Mouse (Mus musculus) hindbrain, embryonic 16.5 days (tissue): ENCODE data around the gene Mesd. TPM values are rescaled to one million over a fixed set of nuclear protein-coding genes. Genes with fewer than 3 reads are reported as not detected.

Source experiments
- ATAC-seq: fragments of 200-750 bp; cut with Nextera tagmentation; 2 replicates; pipeline ENCODE4 v1.8.0; 2017; ENCODE audit warnings: moderate TSS enrichment, moderate library complexity
- H3K27ac ChIP-seq: fragments of 300-500 bp; sonication (generic); 2 replicates; pipeline ENCODE4 v1.5.1; 2014; ENCODE audit warnings: low read depth, mild to moderate bottlenecking, control low read depth, low read length, moderate library complexity
- H3K27me3 ChIP-seq: fragments of 300-500 bp; sonication (generic); replicated peaks from 2 replicates; pipeline ENCODE4 v1.6.1; 2014; ENCODE audit warnings: low read length; ENCODE audit not compliant: control insufficient read depth, insufficient read depth
- H3K36me3 ChIP-seq: fragments of 300-500 bp; sonication (generic); 2 replicates; pipeline ENCODE4 v1.6.1; 2014; ENCODE audit warnings: mild to moderate bottlenecking, low read length, moderate library complexity, mixed read lengths; ENCODE audit not compliant: control insufficient read depth, insufficient read depth
- H3K4me1 ChIP-seq: fragments of 300-500 bp; sonication (generic); 2 replicates; pipeline ENCODE4 v1.6.1; 2014; ENCODE audit warnings: low read depth, low read length; ENCODE audit not compliant: control insufficient read depth, insufficient read depth
- H3K4me2 ChIP-seq: fragments of 300-500 bp; sonication (generic); 2 replicates; pipeline ENCODE4 v1.6.1; 2014; ENCODE audit warnings: mild to moderate bottlenecking, low read length, control low read depth, moderate library complexity
- H3K4me3 ChIP-seq: fragments of 300-500 bp; sonication (generic); 2 replicates; pipeline ENCODE4 v1.5.1; 2014; ENCODE audit warnings: mild to moderate bottlenecking, low read length, control low read depth, moderate library complexity
- H3K9ac ChIP-seq: fragments of 300-500 bp; sonication (generic); 2 replicates; pipeline ENCODE4 v1.6.1; 2014; ENCODE audit warnings: low read depth, mild to moderate bottlenecking, control low read depth, low read length, moderate library complexity
- H3K9me3 ChIP-seq: fragments of 300-500 bp; sonication (generic); 2 replicates; pipeline ENCODE4 v1.6.1; 2014; ENCODE audit warnings: mild to moderate bottlenecking, low read length, moderate library complexity; ENCODE audit not compliant: control insufficient read depth
- WGBS: fragments of 180-500 bp; shearing (Covaris S2); extraction: QIAGEN DNeasy Blood & Tissue Kit; methylation state at CpG from one replicate; pipeline ENCODE4 v1.1.7; 2014; 5-methylcytosine and 5-hydroxymethylcytosine counted together
- polyA plus RNA-seq: library from polyadenylated mRNA; unstranded; fragments of >200 nt; fragmentation: Nextera tagmentation; extraction: Ambion mirVana; gene quantifications from 2 replicates; pipeline ENCODE4 v1.2.1, GENCODE M21; 2015

Mesd gene
- polyA plus RNA-seq, 1 experiment from 2014 or later = 83.8 TPM

DNA sequence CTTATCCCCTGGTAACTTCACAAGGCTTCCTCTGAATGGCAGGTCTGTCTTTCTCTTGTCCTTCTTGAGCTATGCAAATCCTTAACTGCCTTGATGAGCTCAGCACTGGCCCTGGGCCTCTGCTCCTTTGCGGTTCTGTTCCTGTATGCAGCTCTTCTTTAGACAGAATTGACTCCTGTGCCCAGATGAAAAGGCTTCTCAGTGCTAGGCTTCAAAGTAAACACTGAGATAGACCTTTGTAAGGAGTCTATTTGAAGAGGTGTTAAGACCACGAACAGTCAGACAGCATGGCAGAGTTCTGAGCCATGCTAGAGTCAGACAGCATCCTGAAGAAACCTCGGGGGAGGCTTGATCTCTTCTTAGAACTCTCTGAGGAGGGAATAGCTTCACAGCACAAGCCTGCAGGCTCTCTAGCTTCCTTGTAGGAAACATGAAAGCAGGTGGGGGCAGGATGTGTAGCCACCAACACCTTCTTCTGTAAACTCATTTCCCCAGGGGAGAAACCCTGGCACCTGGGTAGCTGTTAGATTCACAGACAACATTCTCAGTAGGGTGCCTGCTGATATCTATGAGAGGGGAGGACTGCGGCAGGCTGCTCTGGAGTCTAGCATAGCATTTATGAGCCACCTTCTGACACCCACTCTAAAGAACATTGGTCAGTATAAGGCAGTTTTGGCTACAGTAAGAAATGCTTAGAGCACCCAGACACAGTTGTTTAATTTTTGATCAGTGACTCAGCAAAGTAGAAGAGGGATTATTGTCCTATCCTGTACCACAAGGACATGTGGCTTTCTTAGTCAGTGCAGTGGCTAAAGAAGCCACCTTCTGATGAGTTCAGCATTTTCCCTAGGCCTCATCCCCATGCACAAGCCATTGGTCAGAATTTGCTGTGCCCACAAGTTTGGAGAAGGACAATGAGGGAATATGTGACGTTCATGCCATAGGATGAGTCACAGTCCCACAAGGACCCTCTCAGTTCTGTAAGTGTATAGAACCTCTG, 31.6 kb upstream of the Mesd start:
- Histone ChIP-seq H3K27me3 (no peaks in the 10 kb centered on the region), H3K4me1 (no peaks in the 10 kb centered on the region), H3K36me3 (no peaks in the 10 kb centered on the region), H3K4me3 (no peak overlapping the region), H3K9me3 (no peaks in the 10 kb centered on the region), H3K27ac (no peak overlapping the region), H3K9ac (no peak overlapping the region), H3K4me2 (no peak overlapping the region)
- 34% methylated on average over 5 of the region's 5 CpGs for WGBS
- peak; percentile 52; the same call in 1 of the 2 replicates for ATAC-seq

DNA sequence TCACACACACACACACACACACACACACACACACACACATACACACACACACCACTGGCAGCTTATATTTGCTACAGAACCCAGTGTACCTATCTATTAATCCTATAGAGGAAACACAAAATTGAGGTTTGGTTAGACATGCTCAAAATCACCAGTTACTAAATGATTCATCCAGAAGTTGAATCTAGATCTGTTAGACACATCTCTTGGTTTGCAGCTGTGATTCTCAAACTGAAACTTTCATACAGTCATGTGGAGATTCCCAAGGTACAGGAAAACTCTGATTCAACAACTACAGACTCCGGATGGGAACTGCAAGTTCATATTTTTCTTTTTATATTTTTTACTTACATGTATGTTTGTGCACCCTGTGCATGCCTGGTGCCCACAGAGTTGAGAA, 29.1 kb upstream of the Mesd start:
- H3K27me3 ChIP-seq = no peaks in the 10 kb centered on the region

DNA sequence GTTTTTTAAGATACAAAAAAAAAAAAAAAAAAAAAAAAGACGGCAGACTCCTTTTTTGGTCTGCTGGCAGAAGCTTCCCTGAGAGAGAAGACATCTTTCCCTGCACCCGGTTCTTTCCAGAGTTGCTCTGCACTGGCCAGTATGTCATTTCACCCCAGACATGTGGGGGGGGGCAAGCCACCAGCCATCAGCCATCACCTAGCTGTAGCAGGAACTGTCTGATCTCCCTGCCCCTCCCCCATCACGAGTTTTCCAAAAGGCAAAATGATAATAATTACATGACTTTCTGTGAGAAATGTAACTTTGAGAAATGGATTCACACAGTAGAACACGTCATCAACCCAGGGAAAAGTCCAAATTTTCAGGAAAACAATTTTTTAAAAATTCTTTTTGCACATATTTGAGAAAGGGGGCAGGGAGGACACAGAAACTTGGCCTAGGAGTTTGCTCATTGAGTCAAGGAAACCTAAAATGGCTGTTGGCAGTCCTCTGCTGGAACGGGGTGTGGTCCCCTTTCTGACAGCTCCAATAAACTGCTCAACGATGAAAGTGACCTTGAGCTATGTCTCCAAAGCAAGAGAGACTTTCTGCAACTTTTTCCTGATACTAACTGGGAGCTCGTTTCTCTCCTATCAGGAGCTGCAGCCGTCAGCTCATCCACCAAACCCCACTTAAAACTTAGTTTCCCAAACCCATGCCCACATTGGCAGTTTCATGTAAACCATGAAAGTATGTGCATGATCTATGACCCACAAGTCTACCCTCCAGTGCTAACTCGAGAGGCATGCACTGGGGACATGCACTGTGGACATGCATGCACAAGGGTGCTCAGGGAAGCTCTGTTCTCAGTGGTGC, 27.7 kb upstream of the Mesd start:
- Histone ChIP-seq H3K36me3 (no peaks in the 10 kb centered on the region), H3K9ac (no peak overlapping the region), H3K27ac (no peak overlapping the region), H3K9me3 (no peaks in the 10 kb centered on the region), H3K27me3 (no peaks in the 10 kb centered on the region), H3K4me1 (no peaks in the 10 kb centered on the region), H3K4me3 (no peak overlapping the region), H3K4me2 (no peak overlapping the region)
- WGBS = 90% methylated on average over 9 of the region's 9 CpGs
- no peak for ATAC-seq

More for the DNA sequence above, 29.1 kb upstream of the Mesd start:
- Histone ChIP-seq H3K9ac (no peak overlapping the region), H3K4me2 (no peak overlapping the region), H3K36me3 (no peaks in the 10 kb centered on the region), H3K27ac (no peak overlapping the region), H3K9me3 (no peaks in the 10 kb centered on the region), H3K4me3 (no peak overlapping the region), H3K4me1 (no peaks in the 10 kb centered on the region)
- no peak for ATAC-seq
- 89% methylated on average over 1 of the region's 1 CpGs for WGBS

DNA sequence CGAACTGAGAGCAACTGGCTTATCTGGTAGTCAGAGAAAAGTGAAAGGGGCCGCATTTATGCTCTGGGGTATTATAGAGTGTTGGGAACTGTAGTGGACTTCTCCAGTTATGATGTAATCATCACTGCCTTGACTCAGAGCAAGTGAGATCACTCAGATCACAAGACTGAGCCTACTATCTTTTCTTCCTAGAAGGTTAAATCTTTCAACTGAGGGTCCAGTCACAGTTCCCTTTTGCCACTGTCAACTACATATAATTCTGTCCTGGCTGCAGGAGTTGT, 27.1 kb upstream of the Mesd start:
- Histone ChIP-seq H3K27me3 (no peaks in the 10 kb centered on the region), H3K36me3 (no peaks in the 10 kb centered on the region), H3K4me1 (no peaks in the 10 kb centered on the region), H3K9ac (no peak overlapping the region), H3K4me3 (no peak overlapping the region), H3K9me3 (no peaks in the 10 kb centered on the region), H3K27ac (no peak overlapping the region), H3K4me2 (no peak overlapping the region)
- 91% methylated on average over 2 of the region's 2 CpGs for WGBS
- ATAC-seq = no peak

DNA sequence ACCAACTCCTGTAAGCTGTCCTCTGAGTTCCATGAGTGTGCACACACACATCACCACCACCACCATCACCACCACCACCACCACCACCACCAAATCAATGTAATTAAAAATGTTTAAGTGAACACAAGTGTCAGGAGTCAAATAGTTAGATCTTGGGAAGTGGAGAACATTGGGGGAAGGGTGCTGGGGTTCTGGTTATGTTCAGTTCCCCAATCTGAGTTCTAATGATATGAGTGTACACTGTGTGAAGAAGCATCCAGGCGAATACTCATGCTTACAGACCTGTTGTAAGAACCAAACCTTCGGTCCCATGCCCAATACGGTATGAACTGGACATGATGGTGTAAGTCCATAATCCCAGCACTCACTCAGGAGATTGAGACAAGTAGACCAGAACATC, 26.3 kb upstream of the Mesd start:
- H3K9ac ChIP-seq = no peak overlapping the region
- H3K4me3 ChIP-seq = no peak overlapping the region
- no peaks in the 10 kb centered on the region for H3K4me1 ChIP-seq
- no peak for ATAC-seq
- H3K4me2 ChIP-seq = no peak overlapping the region
- H3K27me3 ChIP-seq = no peaks in the 10 kb centered on the region
- 92% methylated on average over 3 of the region's 3 CpGs for WGBS
- H3K9me3 ChIP-seq = no peaks in the 10 kb centered on the region
- no peak overlapping the region for H3K27ac ChIP-seq
- H3K36me3 ChIP-seq = no peaks in the 10 kb centered on the region

DNA sequence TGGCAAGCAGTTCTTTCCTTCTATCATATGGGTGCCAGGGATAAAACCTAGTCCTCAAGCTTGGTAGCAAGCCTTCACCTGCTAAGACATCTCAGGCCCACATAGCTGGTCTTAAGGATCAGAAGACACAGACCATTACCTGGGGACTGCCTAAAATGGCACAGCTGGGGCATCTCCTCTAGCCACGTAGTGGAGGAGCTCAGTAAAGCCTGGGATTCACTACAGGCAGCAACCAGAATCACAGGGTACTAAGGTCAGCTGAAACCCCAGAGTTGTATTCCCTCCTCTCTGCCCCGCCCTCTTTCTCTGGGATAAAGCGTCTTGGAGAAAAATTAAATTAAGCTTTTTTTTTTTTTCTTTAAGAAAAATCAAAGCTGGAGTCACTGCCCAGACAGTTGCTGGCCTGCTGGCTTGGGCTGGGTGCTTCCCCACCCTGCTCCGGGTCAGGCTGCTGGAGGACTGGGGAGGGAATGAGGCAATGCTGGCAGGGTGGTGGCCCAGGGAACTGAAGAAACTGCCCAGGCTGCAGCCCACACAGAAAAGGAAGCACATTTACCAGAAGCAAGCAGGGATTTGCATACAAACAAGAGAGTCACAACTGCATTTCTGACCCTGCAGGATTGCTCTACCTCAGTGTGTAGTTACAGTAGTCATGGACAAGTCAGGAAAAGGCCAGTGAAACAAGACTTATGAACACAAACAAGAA, 24.7 kb upstream of the Mesd start:
- 64% methylated on average over 4 of the region's 4 CpGs for WGBS
- no peak for ATAC-seq
- H3K9ac ChIP-seq = no peak overlapping the region
- no peaks in the 10 kb centered on the region for H3K27me3 ChIP-seq
- H3K4me2 ChIP-seq = no peak overlapping the region
- no peak overlapping the region for H3K4me3 ChIP-seq
- no peak overlapping the region for H3K27ac ChIP-seq
- H3K4me1 ChIP-seq = no peaks in the 10 kb centered on the region
- H3K9me3 ChIP-seq = no peaks in the 10 kb centered on the region
- no peaks in the 10 kb centered on the region for H3K36me3 ChIP-seq

DNA sequence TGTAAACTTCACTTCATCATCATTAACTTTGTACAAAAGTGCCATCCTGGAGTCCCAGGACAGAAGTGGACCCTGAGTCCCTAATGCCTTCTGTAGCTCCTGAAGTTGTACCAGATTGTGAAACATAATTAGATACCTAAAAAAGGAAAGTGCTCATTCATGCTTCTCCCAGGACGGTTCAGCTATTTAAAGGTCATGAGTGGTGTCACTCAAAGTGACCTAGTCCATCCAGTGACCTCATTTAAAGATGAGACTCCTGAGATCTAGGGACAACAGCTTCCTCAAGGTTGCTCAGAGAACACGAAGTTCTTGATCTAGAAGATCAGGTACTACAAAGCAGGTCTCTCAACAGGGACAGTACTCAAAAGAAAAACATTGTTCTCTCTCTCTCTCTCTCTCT, 20.7 kb upstream of the Mesd start:
- H3K9ac ChIP-seq = no peak overlapping the region
- no peaks in the 10 kb centered on the region for H3K36me3 ChIP-seq
- no peaks in the 10 kb centered on the region for H3K4me1 ChIP-seq
- no peaks in the 10 kb centered on the region for H3K9me3 ChIP-seq
- no peak for ATAC-seq
- no peak overlapping the region for H3K4me3 ChIP-seq
- WGBS = 63% methylated on average over 2 of the region's 2 CpGs
- no peak overlapping the region for H3K27ac ChIP-seq
- H3K27me3 ChIP-seq = no peaks in the 10 kb centered on the region
- H3K4me2 ChIP-seq = no peak overlapping the region

DNA sequence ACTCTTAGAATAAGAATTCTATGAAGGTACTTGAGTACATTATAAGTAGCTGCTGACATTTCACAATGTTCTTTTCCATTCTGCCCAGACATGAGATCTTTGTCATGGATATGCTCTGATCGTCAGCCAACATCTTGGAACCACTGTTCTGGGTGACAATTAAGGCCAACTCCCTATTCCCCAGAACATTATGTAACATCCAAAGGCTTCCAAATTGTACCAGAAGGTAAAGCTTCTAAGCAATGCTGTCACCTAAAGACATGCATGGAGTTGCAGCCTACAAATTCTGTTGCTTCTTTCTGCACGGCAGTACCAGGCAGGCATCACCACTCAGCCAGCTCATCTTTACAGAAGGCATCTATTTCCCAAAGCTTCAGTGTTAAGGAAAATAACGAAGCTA, 16.1 kb upstream of the Mesd start:
- H3K4me3 ChIP-seq = no peak overlapping the region

More for the DNA sequence above, 16.1 kb upstream of the Mesd start:
- Histone ChIP-seq H3K9me3 (no peaks in the 10 kb centered on the region), H3K36me3 (no peaks in the 10 kb centered on the region), H3K27ac (no peak overlapping the region), H3K4me1 (no peaks in the 10 kb centered on the region), H3K9ac (no peak overlapping the region), H3K4me2 (no peak overlapping the region), H3K27me3 (no peaks in the 10 kb centered on the region)
- no peak for ATAC-seq
- whole genome bisulfite sequencing = 73% methylated on average over 3 of the region's 3 CpGs
